Mouse (Mus musculus): ENCODE data around the gene Mgat4b. TPM values are rescaled to one million over a fixed set of nuclear protein-coding genes. Genes with fewer than 3 reads are reported as not detected.

Mgat4b gene
- total RNA-seq, 2 experiments from 2014 or later = 122 to 127 TPM

- intact Hi-C loops (cut with DNase I) = no loop called here
- DNase-seq = no peak
Observed at GRCm38 (mm10) chr11:50223783-50224662, 13.3 kb downstream of the Mgat4b start.

- peak; percentile 89 to 93 for DNase-seq
- intact Hi-C loops (cut with DNase I) = no loop called here
Observed at GRCm38 (mm10) chr11:50224671-50225530, 14.2 kb downstream of the Mgat4b start.

GRCm38 (mm10) chr11:50225611-50226378 is 15.1 kb downstream of the Mgat4b start:
- intact Hi-C loops (cut with DNase I) = no loop called here
- DNase-seq = peak; percentile 63 to 67

GRCm38 (mm10) chr11:50226406-50226805 is 15.7 kb downstream of the Mgat4b start:
- intact Hi-C loops (cut with DNase I) = no loop called here
- no peak for DNase-seq

DNA sequence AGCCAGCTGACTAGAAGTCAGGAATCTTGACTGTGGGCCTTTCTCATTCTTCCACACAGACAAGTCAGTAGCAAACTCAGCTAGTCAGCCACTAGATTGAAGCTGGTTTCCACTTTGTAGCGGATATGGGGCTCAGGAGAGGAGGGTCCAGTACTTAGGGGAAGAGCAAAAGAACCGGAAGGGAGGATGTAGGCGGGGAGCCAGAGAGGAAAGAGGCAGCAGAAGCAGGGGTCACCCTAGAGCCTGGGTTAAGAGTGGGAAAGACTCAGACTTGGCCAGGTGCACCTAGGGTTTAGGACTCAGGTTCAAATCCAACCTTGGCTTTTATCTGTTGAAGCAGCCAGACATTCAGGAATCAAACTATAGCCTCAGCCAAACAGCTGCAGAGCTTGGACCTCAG is 16.5 kb downstream of the Mgat4b start:
- intact Hi-C loops (cut with DNase I) = no loop called here
- DNase-seq = peak in 1 of 2 experiments; percentile 54

GRCm38 (mm10) chr11:50227736-50228135 is 17.0 kb downstream of the Mgat4b start:
- no peak for DNase-seq

GRCm38 (mm10) chr11:50228772-50229171 is 18.1 kb downstream of the Mgat4b start:
- intact Hi-C loops (cut with DNase I) = no loop called here
- DNase-seq = no peak

More at GRCm38 (mm10) chr11:50227736-50228135, 17.0 kb downstream of the Mgat4b start:
- intact Hi-C loops (cut with DNase I) = no loop called here

DNA sequence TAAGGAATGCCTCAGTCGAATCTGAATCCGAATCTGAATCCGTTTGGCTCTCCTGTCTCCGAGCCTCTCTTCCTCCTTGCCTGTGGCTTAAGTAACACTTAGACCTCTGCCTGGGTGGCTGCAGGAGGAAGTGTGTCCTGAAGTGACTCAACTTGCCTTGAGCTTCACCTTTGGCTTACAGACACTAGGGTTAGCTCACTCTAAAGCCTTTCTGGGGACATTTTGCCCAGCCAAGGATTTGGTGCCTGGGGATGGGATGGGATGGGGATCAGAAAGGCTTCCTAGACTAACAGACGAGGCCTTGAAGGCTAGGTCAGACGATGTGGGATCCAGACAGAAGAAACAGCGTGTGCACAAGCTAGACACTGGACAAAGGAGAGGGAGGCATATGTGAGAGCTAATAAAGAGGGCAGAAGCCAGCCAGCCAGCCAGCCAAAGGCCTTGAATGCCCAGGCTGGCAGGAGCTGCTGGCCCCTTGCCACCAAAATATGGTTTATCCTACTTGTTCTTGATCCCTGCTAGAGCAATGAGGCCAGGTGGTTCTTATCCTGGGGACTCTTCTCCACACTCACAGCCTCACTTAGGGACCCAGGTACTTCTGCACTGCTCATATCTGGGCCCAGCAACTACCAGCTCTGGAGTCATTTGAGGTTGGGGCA is 18.7 kb downstream of the Mgat4b start:
- peak; percentile 56 to 69 for DNase-seq

GRCm38 (mm10) chr11:50230481-50231304 is 20.0 kb downstream of the Mgat4b start:
- intact Hi-C loops (cut with DNase I) = loop anchor here (10.0 kb wide), 1 partner anchor 246 kb away; no protein-coding TSS in a partner anchor
- no peak for DNase-seq

More for the DNA sequence above, 18.7 kb downstream of the Mgat4b start:
- intact Hi-C loops (cut with DNase I) = no loop called here

- peak; percentile 54 to 76 for DNase-seq
- intact Hi-C loops (cut with DNase I) = loop anchor here (10.0 kb wide), 1 partner anchor 247 kb away; no protein-coding TSS in a partner anchor
Observed at GRCm38 (mm10) chr11:50231411-50231810, 20.7 kb downstream of the Mgat4b start.

- intact Hi-C loops (cut with DNase I) = loop anchor here (2.0 to 10.0 kb wide), 2 partner anchors 72 to 248 kb away; no protein-coding TSS in a partner anchor
- no peak for DNase-seq
Observed at GRCm38 (mm10) chr11:50233022-50233421, 22.3 kb downstream of the Mgat4b start.

GRCm38 (mm10) chr11:50233993-50234392 is 23.3 kb downstream of the Mgat4b start:
- intact Hi-C loops (cut with DNase I) = loop anchor here (2.0 to 10.0 kb wide), 2 partner anchors 73 to 249 kb away; no protein-coding TSS in a partner anchor
- no peak for DNase-seq

GRCm38 (mm10) chr11:50234606-50235005 is 23.9 kb downstream of the Mgat4b start:
- intact Hi-C loops (cut with DNase I) = loop anchor here (5.0 to 10.0 kb wide), 2 partner anchors 58 to 250 kb away; partner anchors contain the start of gene Maml1
- no peak for DNase-seq

DNA sequence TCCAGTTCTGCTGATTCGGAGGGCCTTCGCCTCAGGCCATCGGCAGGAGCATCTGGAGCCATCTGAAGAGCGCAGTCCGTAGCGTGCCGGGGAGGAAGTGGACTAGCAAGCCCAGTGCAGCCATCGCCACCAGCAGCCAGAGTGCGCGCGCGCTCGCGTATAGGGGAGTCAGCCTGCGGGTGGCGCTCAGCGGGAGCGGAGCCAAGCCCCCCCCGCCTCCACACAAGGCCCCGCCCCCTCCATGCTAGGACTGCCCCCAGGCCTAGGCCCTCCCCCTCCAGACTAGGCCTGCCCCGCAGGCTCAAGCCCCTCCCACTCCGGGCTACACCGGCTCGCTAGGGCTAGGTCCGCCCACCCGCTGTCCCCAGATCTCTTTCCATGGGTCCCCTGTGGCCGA is 25.8 kb downstream of the Mgat4b start:
- intact Hi-C loops (cut with DNase I) = loop anchor here (5.0 to 10.0 kb wide), 2 partner anchors 56 to 252 kb away; partner anchors contain the start of gene Maml1
- DNase-seq = peak; percentile 85 to 89

- intact Hi-C loops (cut with DNase I) = loop anchor here (5.0 to 10.0 kb wide), 2 partner anchors 55 to 252 kb away; partner anchors contain the start of gene Maml1
- DNase-seq = no peak
Observed at GRCm38 (mm10) chr11:50236937-50237835, 26.5 kb downstream of the Mgat4b start.

GRCm38 (mm10) chr11:50238324-50238723 is 27.6 kb downstream of the Mgat4b start, which contains the start of gene Ltc4s:
TSS of gene Ltc4s (minus strand) at chr11:50238616.
- no peak for DNase-seq
- intact Hi-C loops (cut with DNase I) = loop anchor here (5.0 to 10.0 kb wide), 2 partner anchors 54 to 254 kb away; partner anchors contain the start of gene Maml1

All from heart, postnatal 10 days (tissue).